Mouse (Mus musculus) layer of hippocampus, postnatal 10 days (tissue): ENCODE measurements around the gene Lasp1. TPM values are rescaled to one million over a fixed set of nuclear protein-coding genes. Genes with fewer than 3 reads are reported as not detected.
"Not testable (repeated sequence)": the region's sequence is repeated elsewhere in the genome, so short reads cannot be mapped to it uniquely, and the experiment has no call there.

Source experiments
- DNase-seq, 2 experiments: peaks; one replicate each; pipeline ENCODE4 v3.0.0; 2021; ENCODE audit warnings: low spot score in 2 of 2
- long read RNA-seq: library from polyadenylated mRNA; stranded (forward); transcript quantifications from one replicate; pipeline ENCODE4 v2.0.0, GENCODE M21; 2023
- total RNA-seq, 2 experiments: library from RNA; stranded (reverse); gene quantifications; 2 replicates each; pipeline ENCODE4 v1.2.3; 2021

Gene Lasp1
- total RNA-seq: 100 to 1,000 TPM; 148 to 150 TPM
- long read RNA-seq, transcript Lasp1-201 (7 exons, 3,540 nt): major isoform, 55 of 104 reads
- long read RNA-seq, transcript Lasp1-205 (3 exons, 758 nt): minor isoform, 18 of 104 reads
- long read RNA-seq, partial matches to known transcripts: 29 of 104 reads
- long read RNA-seq, other reads (novel, unspliced or antisense): 2 of 104 reads

- peak; percentile 92 to 93 for DNase-seq
Observed at GRCm38 (mm10) chr11:97798782-97799145, at the start of gene Lasp1. Gene Lasp1 (plus strand): TSS chr11:97799000.

GRCm38 (mm10) chr11:97753277-97753676, 45.5 kb upstream of the Lasp1 start:
- no peak for DNase-seq

DNA sequence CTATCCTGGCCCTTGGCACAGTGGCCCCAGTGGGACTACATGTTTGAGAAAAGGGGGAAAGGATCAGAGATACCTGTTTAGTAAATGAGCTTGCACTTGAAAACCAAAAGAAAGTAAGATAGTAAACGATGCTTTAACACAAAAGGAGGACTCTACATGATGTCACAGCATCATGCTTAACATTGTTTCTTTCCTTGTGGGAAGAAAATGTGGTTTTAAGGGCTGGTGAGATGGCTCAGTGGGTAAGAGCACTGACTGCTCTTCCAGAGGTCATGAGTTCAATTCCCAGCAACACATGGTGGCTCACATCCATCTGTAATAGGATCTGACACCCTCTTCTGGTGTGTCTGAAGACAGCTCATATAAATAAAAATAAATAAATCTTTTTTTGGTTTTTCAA, 40.7 kb upstream of the Lasp1 start:
- no peak for DNase-seq

GRCm38 (mm10) chr11:97758942-97759341, 39.9 kb upstream of the Lasp1 start:
- no peak for DNase-seq

- no peak for DNase-seq
Observed at GRCm38 (mm10) chr11:97761638-97762037, 37.2 kb upstream of the Lasp1 start.

DNA sequence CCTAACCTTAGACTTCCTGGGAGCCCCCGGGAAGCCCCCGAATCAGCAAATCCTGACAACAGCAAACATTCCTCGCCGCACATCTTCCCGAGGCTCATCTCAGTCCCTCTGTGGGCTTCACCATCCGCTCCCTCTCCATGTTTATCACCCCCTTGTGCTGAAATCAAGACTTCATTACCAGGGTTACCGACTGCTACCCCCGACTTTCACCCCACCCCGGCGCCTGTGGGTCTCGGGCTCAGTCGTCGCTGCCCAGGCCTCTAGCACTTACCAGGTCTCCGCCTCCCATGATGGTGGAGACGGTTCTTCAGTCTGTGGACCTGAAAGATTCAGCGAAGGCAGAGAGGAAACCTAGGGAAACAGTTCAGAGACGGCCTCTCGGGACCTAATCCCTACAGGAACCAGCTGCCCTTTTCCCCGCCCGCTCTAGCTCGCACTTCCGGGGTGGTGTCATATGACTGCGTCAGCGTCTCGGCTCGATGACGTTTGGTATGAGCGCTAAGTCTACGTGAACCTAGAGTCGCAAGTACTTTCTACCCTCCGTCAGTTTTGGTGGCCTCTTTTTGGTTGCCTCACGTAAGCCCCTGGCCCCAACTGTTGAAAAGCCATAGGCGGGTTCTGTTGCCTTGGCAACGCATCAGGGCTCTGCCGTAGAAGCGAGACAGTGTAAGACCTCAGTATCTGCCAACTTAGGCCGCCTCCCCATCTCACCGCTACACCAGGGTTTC, 32.5 kb upstream of the Lasp1 start, which contains the start of gene Cwc25:
Gene Cwc25 (minus strand): TSS at position 403 of the 728 bp plus-strand sequence.
- DNase-seq: peak; percentile 95 to 97

GRCm38 (mm10) chr11:97769704-97770103, 29.1 kb upstream of the Lasp1 start:
- no peak for DNase-seq

DNA sequence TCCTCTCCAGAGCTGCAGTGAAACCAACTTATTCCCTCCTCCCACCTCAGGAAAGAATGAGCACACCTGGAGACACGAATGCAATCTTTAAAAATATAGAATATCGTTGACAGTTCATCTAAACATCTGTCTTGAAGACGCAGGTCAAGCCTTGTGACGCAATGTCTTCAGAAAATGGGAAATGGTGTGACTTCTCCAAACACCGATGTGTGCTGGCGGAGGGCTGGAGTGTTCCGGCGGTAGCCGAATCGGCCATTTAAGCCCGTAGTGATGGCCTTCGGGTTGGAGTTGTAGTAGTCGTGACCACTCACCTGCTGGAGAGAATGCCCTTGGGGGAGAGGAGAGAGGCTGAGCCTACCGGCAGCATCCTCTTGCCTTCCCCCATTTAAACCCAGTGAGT, 27.4 kb upstream of the Lasp1 start:
- no peak for DNase-seq

GRCm38 (mm10) chr11:97775186-97775585, 23.6 kb upstream of the Lasp1 start:
- no peak for DNase-seq

- DNase-seq: no peak
Observed at GRCm38 (mm10) chr11:97775808-97776496, 22.8 kb upstream of the Lasp1 start, which contains the start of gene 1700001P01Rik. Gene 1700001P01Rik (minus strand): TSS chr11:97775918.

GRCm38 (mm10) chr11:97776497-97777128, 22.2 kb upstream of the Lasp1 start:
- no peak for DNase-seq

- DNase-seq: peak in 1 of 2 experiments; percentile 23
Observed at GRCm38 (mm10) chr11:97777129-97777529, 21.7 kb upstream of the Lasp1 start.

GRCm38 (mm10) chr11:97778918-97779317, 19.9 kb upstream of the Lasp1 start:
- no peak for DNase-seq

DNA sequence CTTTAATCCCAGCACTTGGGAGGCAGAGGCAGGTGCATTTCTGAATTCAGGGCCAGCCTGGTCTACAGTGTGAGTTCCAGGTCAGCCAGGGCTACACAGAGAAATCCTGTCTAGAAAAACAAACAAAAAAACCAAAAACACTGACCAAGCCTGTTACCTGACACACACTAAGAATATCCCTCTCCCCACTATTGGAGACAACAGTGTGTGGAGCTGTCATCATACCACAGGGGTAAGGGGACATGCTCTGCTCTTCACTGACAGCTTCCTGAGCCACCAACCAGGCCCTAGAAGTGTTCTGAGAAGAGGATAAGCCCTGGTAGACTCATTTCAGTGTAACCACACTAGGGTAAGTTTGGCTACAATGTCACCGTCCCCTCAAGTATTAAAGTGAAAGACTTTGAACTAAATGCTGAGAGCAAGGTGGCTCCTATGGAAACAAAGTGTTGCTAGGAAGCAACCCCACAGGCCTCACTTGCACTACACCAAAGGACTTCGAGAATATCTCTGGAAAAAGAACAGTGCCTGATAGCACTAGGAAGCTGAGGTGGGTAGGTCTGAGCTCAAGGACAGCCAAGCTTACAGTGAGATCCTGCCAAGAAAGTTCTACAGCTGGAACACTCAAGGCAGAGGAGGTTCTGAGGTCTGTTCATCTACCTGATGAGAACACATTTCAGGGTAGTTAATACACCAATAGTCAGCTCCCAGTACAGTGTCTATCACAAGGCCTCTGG, 18.7 kb upstream of the Lasp1 start:
- no peak for DNase-seq

DNA sequence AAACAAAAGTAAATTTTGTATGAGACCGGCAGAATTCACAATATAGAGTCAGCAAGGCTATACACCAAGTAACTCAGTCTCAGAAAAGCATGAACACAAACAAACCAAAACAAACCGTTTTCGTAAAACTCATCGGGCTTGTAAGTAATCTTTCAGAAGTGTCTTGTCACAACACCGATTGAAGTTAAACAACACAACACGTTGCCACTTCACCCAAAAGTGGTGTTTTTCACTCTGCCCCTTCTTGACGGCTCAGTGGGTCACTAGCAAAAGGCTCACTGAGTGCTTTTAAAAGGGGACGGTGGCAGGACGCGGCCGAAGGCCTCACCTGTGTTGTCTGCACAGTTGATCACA, 17.3 kb upstream of the Lasp1 start:
- no peak for DNase-seq

- DNase-seq: peak; percentile 100
Observed at GRCm38 (mm10) chr11:97781832-97782563, 16.8 kb upstream of the Lasp1 start, which contains the start of gene Rpl23. Gene Rpl23 (minus strand): TSS chr11:97782437.

GRCm38 (mm10) chr11:97782564-97782895, 16.3 kb upstream of the Lasp1 start:
- DNase-seq: no peak

GRCm38 (mm10) chr11:97787961-97788360, 10.8 kb upstream of the Lasp1 start:
- no peak for DNase-seq

GRCm38 (mm10) chr11:97789727-97790126, 9.1 kb upstream of the Lasp1 start:
- no peak for DNase-seq

DNA sequence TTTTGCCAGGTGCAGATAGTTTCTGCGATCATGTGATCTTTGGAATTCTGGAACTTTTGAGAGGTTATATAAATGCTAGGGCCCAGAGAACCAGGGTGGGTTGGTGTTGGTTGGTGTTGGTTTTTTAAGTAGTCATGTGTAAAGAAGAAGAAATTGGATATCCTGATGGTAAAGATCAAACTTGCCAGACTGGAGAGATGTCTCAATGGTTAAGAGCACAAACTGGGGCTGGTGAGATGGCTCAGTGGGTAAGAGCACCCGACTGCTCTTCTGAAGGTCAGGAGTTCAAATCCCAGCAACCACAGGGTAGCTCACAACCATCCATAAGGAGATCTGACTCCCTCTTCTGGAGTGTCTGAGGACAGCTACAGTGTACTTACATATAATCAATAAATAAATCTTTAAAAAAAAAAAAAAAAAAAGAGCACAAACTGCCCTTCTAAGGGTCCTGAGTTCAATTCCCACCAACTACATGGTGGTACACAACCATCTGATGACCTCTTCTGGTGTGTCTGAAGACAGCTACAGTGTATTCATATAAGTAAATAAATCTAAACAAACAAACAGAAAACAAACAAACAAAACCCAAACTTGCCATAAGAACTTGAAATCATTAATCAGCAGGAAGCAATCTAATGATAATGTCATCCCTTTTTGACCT, 7.9 kb upstream of the Lasp1 start:
- DNase-seq: not testable (repeated sequence)
